Mouse (Mus musculus) embryonic facial prominence, embryonic 14.5 days (tissue): ENCODE results near the gene Gm20388. TPM values are rescaled to one million over a fixed set of nuclear protein-coding genes. Genes with fewer than 3 reads are reported as not detected.
"Not testable (repeated sequence)": the region's sequence is repeated elsewhere in the genome, so short reads cannot be mapped to it uniquely, and the experiment has no call there.

Experiments
- ATAC-seq: fragments of 200-750 bp; cut with Nextera tagmentation; 2 replicates; pipeline ENCODE4 v1.8.0; 2017; ENCODE audit warnings: low read depth, moderate number of reproducible peaks, moderate TSS enrichment
- DNase-seq: peaks from one replicate; pipeline ENCODE4 v3.0.0-alpha.2; 2015; ENCODE audit warnings: low spot score
- H3K27ac ChIP-seq: fragments of 300-500 bp; sonication (generic); replicated peaks from 2 replicates; pipeline ENCODE4 v1.5.1; 2014; ENCODE audit warnings: low read depth, mild to moderate bottlenecking, low read length, moderate library complexity
- H3K27me3 ChIP-seq: fragments of 300-500 bp; sonication (generic); replicated peaks from 2 replicates; pipeline ENCODE4 v1.6.1; 2014; ENCODE audit warnings: low read length; ENCODE audit not compliant: control insufficient read depth, insufficient read depth
- H3K36me3 ChIP-seq: fragments of 300-500 bp; sonication (generic); 2 replicates; pipeline ENCODE4 v1.6.1; 2014; ENCODE audit warnings: low read length, mixed read lengths; ENCODE audit not compliant: control insufficient read depth, insufficient read depth
- H3K4me1 ChIP-seq: fragments of 300-500 bp; sonication (generic); 2 replicates; pipeline ENCODE4 v1.6.1; 2014; ENCODE audit warnings: antibody characterized with exemption, low read length; ENCODE audit not compliant: control insufficient read depth, insufficient read depth
- H3K4me2 ChIP-seq: fragments of 300-500 bp; sonication (generic); 2 replicates; pipeline ENCODE4 v1.6.1; 2014; ENCODE audit warnings: low read depth, mild to moderate bottlenecking, low read length, moderate library complexity, mixed read lengths
- H3K4me3 ChIP-seq: fragments of 300-500 bp; sonication (generic); 2 replicates; pipeline ENCODE4 v1.5.1; 2014; ENCODE audit warnings: low read depth, mild to moderate bottlenecking, low read length
- H3K9ac ChIP-seq: fragments of 300-500 bp; sonication (generic); 2 replicates; pipeline ENCODE4 v1.6.1; 2014; ENCODE audit warnings: low read depth, mild to moderate bottlenecking, low read length, moderate library complexity, mixed read lengths
- H3K9me3 ChIP-seq: fragments of 300-500 bp; sonication (generic); 2 replicates; pipeline ENCODE4 v1.6.1; 2016; ENCODE audit warnings: low read length; ENCODE audit not compliant: control insufficient read depth
- WGBS: fragments of 180-500 bp; shearing (Covaris S2); extraction: QIAGEN DNeasy Blood & Tissue Kit; methylation state at CpG from one replicate; pipeline ENCODE4 v1.1.7; 2014; 5-methylcytosine and 5-hydroxymethylcytosine counted together
- polyA plus RNA-seq: library from polyadenylated mRNA; unstranded; fragments of >200 nt; fragmentation: Nextera tagmentation; extraction: Ambion mirVana; gene quantifications from 2 replicates; pipeline ENCODE4 v1.2.1, GENCODE M21; 2014

Gene Gm20388
- polyA plus RNA-seq, 1 experiment from 2014 or later = not detected

- ATAC-seq = no peak
- H3K4me1 ChIP-seq = peaks cover 24% of the 10 kb centered on the region
- no peak for DNase-seq
- no peak overlapping the region for H3K9ac ChIP-seq
- H3K36me3 ChIP-seq = peaks cover 57% of the 10 kb centered on the region
- no peak overlapping the region for H3K27ac ChIP-seq
- no peak overlapping the region for H3K4me3 ChIP-seq
- 95% methylated on average over 16 of the region's 17 CpGs for WGBS
- no peak overlapping the region for H3K4me2 ChIP-seq
- H3K27me3 ChIP-seq = no peaks in the 10 kb centered on the region
- H3K9me3 ChIP-seq = no peaks in the 10 kb centered on the region
Observed at GRCm38 (mm10) chr8:122571750-122572267, 2661.2 kb downstream of the Gm20388 start.

GRCm38 (mm10) chr8:122572751-122573150 lies 2662.1 kb downstream of the Gm20388 start:
- ATAC-seq (no peak), DNase-seq (no peak)
- H3K27ac ChIP-seq = no peak overlapping the region

DNA sequence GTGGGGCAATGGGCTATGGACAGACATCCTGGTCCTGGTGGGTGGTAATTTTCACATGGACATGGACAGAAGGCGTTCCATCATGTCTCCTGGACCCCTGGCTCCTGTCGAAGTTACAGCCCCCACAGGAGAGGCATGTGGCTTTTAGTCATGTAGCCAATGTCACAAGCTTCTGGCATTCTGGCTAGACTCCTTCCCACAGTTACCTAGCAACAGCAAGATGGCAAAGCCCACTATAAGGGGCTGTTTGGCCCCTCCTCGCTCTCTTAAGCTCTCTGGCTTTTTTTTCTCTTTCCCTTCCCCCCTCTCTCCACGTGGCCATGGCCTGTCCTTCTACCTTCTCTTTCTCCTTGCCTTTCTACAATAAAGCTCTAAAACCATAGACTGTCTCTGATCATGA lies 2662.5 kb downstream of the Gm20388 start:
- not testable (repeated sequence) for H3K9me3 ChIP-seq, H3K27ac ChIP-seq, H3K4me3 ChIP-seq, H3K9ac ChIP-seq, H3K4me2 ChIP-seq, ATAC-seq, H3K27me3 ChIP-seq, DNase-seq
- Histone ChIP-seq H3K4me1 (peaks cover 25% of the 10 kb centered on the region), H3K36me3 (peaks cover 57% of the 10 kb centered on the region)
- 50% methylated on average over 4 of the region's 4 CpGs for WGBS

More at GRCm38 (mm10) chr8:122572751-122573150, 2662.1 kb downstream of the Gm20388 start:
- WGBS = 89% methylated on average over 3 of the region's 3 CpGs
- Histone ChIP-seq H3K4me2 (no peak overlapping the region), H3K9ac (no peak overlapping the region), H3K4me1 (peaks cover 25% of the 10 kb centered on the region), H3K36me3 (peaks cover 57% of the 10 kb centered on the region), H3K9me3 (no peaks in the 10 kb centered on the region), H3K27me3 (no peaks in the 10 kb centered on the region), H3K4me3 (no peak overlapping the region)

DNA sequence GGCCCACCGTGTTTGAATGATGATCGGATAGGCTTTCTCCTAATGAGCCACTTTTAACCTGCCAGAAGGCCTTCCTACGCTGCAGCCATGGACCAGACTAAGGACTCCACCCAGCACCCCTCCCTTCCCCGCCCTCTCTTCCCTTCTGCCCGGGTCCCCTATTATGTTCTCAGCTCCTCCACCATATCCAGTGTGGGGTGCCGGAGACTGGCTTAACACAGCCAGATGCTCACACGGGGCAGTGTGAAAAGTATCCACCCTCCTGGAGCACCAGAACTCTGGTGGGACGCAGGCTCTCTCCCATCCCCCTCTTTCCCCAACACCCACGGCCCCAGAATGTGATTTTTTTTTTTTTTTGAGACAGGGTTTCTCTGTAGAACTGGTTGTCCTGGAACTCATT lies 2662.9 kb downstream of the Gm20388 start:
- peaks cover 25% of the 10 kb centered on the region for H3K4me1 ChIP-seq
- ATAC-seq (no peak), DNase-seq (no peak)
- peaks cover 57% of the 10 kb centered on the region for H3K36me3 ChIP-seq
- no peak overlapping the region for H3K4me3 ChIP-seq
- no peak overlapping the region for H3K4me2 ChIP-seq
- H3K27ac ChIP-seq = no peak overlapping the region
- no peak overlapping the region for H3K9ac ChIP-seq
- no peaks in the 10 kb centered on the region for H3K27me3 ChIP-seq
- no peaks in the 10 kb centered on the region for H3K9me3 ChIP-seq
- 68% methylated on average over 9 of the region's 9 CpGs for WGBS

DNA sequence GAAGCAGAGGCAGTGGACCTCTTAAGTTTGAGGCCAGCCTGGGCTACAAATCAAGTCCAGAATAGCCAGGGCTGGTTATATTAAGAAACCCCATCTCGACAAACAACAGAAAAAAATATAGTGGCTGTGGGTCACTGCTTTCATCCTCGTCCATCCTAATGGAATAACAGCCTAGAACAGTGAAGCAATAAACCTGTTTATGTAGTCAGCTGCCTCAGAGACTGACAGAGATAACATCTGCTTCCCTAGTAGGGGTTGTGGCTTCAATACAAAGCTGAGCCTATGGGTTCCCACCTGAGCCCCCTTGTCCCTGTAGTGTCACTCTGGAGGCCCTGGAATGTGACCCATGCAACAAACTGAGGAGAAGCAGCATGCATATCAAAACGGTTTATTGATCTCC lies 2663.6 kb downstream of the Gm20388 start:
- Histone ChIP-seq H3K27ac (no peak overlapping the region), H3K4me2 (no peak overlapping the region), H3K4me3 (no peak overlapping the region), H3K36me3 (peaks cover 54% of the 10 kb centered on the region), H3K4me1 (peaks cover 21% of the 10 kb centered on the region), H3K27me3 (no peaks in the 10 kb centered on the region), H3K9ac (no peak overlapping the region), H3K9me3 (no peaks in the 10 kb centered on the region)
- 61% methylated on average over 3 of the region's 3 CpGs for WGBS
- DNase-seq (no peak), ATAC-seq (no peak)

- no peak for ATAC-seq
- Histone ChIP-seq H3K9me3 (no peaks in the 10 kb centered on the region), H3K4me2 (peak overlapping the region; percentile 74; the same call in 1 of the 2 replicates), H3K27me3 (no peaks in the 10 kb centered on the region), H3K27ac (no peak overlapping the region), H3K4me3 (no peak overlapping the region), H3K4me1 (peaks cover 23% of the 10 kb centered on the region), H3K9ac (no peak overlapping the region), H3K36me3 (peaks cover 49% of the 10 kb centered on the region)
- 55% methylated on average over 10 of the region's 10 CpGs for WGBS
- DNase-seq = no peak
Observed at GRCm38 (mm10) chr8:122574667-122575251, 2664.1 kb downstream of the Gm20388 start.

DNA sequence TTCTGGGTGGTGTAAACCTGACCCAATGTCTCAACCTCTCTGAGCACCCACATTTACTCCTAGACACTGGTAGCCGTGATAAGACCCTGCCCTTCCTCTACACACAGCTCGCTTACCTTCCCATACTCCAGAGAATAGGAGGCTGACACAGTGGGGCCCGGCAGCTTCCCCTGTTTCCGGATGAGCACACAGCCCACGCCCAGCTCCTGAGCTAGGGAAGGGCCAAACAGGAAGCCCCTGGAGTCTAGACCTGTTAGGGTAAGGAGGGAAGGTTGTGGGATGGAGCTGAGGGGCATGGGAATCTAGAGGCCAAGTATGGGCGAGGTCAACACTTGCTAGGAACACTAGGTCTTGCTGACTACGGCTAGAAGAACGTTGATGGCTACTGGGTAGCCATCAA lies 2664.6 kb downstream of the Gm20388 start:
- Histone ChIP-seq H3K27ac (no peak overlapping the region), H3K36me3 (peaks cover 44% of the 10 kb centered on the region), H3K27me3 (no peaks in the 10 kb centered on the region), H3K9ac (peak overlapping the region; percentile 83; the same call in 1 of the 2 replicates), H3K4me1 (peaks cover 26% of the 10 kb centered on the region), H3K4me3 (peak overlapping the region; percentile 64), H3K4me2 (peak overlapping the region; percentile 74), H3K9me3 (no peaks in the 10 kb centered on the region)
- DNase-seq (no peak), ATAC-seq (no peak)
- WGBS = 70% methylated on average over 8 of the region's 8 CpGs

- H3K36me3 ChIP-seq = peaks cover 37% of the 10 kb centered on the region
- H3K9ac ChIP-seq = peak overlapping the region; percentile 83
- H3K9me3 ChIP-seq = no peaks in the 10 kb centered on the region
- H3K4me2 ChIP-seq = peak overlapping the region; percentile 74
- 19% methylated on average over 16 of the region's 21 CpGs for WGBS
- H3K27ac ChIP-seq = peak overlapping the region; percentile 36; the same call in 1 of the 2 replicates
- H3K4me1 ChIP-seq = peaks cover 26% of the 10 kb centered on the region
- no peaks in the 10 kb centered on the region for H3K27me3 ChIP-seq
- no peak for DNase-seq
- peak; percentile 9 for ATAC-seq
- H3K4me3 ChIP-seq = peak overlapping the region; percentile 64
Observed at GRCm38 (mm10) chr8:122575735-122576647, 2665.3 kb downstream of the Gm20388 start.
